Mouse (Mus musculus): ENCODE results near the gene Pdik1l.

DNA sequence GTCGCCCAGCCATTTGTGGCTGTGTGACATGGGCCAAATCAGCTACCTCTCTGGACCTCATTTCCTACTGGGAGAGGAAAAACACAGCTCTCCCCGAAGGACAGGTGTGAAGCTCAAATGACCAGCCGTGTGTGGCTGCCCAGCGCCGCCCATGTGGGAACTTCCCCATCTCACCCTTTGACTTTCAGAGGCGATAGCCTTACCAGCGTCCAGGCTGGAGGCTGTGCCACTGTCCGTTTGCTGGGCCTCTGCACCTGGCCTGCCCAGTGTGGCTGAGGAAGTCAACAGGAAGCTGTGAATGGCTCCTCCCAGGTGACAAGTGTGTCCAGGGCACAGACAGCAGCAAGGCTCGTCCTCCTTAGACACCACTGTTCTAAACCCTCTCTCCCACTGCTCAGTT is 24.1 kb upstream of the Pdik1l start:
- TF ChIP-seq POLR2A (IDR thresholded peaks at IDR 0.05; ENCODE audit: insufficient read depth, low read depth, low read length) (no peak), CTCF (IDR thresholded peaks at IDR 0.05) (no peak)

Measured in heart, adult 2 months (tissue).